Mouse (Mus musculus): Measurements from ENCODE around the gene Mapk7.

The Mapk7 gene

GRCm38 (mm10) chr11:61494129-61494997 is at the start of gene Mapk7:
TSS of gene Mapk7 (minus strand) at chr11:61494406.
- peak; percentile 96 for DNase-seq

GRCm38 (mm10) chr11:61541106-61541505 is 46.9 kb upstream of the Mapk7 start:
- DNase-seq, result no peak

DNA sequence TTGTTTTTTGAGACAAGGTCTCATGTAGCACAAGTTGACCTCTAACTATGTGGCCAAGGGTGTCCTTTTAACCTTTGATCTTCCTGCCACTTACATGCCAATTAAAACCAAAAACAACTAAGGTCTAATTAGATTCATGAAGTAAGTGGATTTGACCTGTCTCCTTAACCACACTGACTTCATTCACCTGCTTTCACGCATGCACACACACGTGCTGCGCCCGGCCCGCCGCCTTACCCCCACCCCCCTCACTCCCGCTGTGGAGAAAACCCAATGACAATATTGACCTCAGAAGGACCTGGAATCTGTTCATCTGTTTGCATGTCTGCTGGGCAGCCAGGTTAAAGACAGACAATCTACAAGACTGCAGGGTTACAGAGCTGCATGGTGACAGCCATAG is 46.4 kb upstream of the Mapk7 start:
- DNase-seq, result no peak

- no peak for DNase-seq
These were observed 43.2 kb upstream of the Mapk7 start for GRCm38 (mm10) chr11:61537362-61537761.

DNA sequence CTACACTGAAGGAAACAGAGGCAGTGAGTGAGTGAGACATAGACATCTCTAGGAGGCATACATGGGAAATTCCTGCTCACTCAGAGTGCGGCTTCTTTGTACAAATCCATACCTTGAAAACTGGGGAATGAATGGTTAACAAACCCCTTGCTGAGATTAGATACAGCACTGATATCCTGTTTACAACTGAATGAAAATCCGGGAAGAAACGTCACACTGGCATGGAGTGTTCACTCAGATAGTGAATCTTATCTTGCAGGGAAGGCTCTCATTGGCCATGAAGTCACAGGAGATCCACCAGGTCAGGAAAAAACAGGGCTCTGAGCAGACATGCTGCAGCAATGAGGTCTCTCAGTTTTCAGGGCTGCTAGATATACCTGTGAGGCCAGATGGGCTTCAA is 42.7 kb upstream of the Mapk7 start:
- DNase-seq, result no peak

- no peak for DNase-seq
These were observed 41.3 kb upstream of the Mapk7 start for GRCm38 (mm10) chr11:61535530-61535929.

- DNase-seq, result no peak
These were observed 39.4 kb upstream of the Mapk7 start for GRCm38 (mm10) chr11:61533571-61533970.

DNA sequence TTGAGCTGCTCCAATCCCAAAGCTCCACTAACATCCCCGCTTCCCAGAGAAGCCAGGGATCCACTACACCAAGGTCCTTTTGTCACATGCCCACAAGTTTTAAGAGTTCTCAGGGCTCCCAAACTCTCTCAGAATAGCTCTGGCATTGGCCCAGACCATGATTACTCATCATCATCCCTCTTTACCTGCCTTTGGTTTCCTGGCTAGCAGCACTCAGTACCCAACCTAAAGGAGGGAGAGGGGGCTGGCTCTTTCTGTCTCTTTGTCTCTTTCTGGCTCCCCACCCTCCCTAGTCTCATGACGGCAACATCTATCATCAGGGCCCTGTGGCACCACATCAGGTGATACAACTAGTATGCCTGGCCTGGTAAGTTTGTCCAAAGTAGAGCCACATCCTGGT is 38.6 kb upstream of the Mapk7 start:
- no peak for DNase-seq

GRCm38 (mm10) chr11:61529268-61529713 is 35.1 kb upstream of the Mapk7 start:
- peak; percentile 32 for DNase-seq

- no peak for DNase-seq
These were observed 32.7 kb upstream of the Mapk7 start for GRCm38 (mm10) chr11:61526872-61527271.

DNA sequence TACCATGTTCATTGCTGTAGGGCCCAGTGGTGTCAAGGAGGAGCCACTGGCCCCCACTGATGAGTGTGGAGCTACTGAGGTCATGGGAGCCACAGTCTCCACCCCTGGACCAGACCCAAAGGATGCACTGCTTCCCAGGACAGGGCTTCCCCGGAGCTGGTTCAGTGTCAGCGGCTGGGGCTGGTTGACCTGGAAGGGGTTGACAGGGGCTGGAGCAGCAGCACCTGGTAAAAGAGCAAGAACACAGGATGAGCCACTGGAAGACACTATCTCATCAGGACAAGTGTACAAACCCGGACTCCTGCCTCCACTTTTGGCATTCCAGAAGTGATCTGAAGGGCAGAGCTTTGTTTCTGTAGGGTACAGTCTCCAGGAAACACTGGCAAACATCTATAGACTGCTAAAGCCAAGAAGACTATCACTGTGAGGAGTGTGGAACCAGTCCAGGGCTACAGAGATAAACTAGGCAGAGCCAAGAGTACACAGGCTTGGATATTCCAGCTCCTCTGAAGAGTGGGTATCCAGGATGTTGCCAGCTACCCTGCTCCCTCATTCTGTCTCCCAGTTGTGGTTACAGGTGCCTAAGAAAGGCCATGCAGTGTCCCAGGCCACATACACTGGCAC is 25.4 kb upstream of the Mapk7 start:
- no peak for DNase-seq

GRCm38 (mm10) chr11:61518871-61519270 is 24.7 kb upstream of the Mapk7 start:
- no peak for DNase-seq

- no peak for DNase-seq
These were observed 23.8 kb upstream of the Mapk7 start for GRCm38 (mm10) chr11:61517971-61518370.

- DNase-seq, result no peak
These were observed 20.7 kb upstream of the Mapk7 start for GRCm38 (mm10) chr11:61514953-61515352.

DNA sequence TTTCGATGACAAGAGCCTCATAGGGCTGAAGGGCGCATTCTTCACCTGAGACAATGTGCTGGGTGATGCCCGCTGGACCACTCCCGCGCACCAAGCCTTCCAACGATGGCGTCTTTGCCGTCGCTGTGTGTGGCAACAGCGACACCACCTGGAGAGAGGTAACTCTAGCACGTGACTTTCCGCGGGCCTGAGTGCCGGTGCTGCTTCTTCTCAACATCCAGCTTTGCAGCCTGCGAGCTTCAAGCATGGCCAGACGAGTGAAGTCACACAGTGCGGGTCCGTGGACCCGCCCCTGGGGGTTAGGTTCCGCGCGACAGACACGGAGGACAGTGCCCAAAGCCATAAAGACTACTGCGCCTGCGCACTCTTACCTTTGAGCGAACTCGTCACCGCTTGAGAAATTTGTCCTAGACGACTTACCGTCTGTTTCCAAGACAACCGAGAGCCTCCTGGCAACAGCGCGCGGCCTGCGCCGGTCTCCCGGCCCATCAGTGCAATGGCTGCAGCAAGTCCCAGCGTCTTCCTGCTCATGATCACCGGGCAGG is 10.6 kb upstream of the Mapk7 start, which contains the start of gene B9d1:
TSS of gene B9d1 (plus strand) at position 432 of the 545 bp plus-strand sequence.
- DNase-seq, result peak; percentile 96

DNA sequence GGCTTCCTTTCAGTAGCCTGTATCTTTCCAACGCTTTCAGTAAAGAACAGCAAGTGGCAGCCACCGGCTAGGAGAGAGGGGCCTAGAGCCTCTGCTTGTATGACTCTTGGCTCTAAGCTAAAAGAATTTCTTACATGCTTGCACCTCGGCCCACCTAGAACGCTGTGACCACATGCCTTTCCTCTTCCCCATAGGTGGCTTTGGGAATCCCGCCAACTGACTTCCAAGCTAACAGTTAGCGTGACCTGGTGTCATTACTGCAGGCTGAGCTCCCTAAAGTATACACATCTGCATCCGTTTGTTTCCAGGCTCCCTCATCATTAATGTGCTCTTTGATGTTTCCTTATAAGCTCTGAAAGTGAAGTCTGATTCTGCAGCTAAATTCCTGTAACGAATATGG is 9.7 kb upstream of the Mapk7 start:
- DNase-seq, result no peak

- DNase-seq, result no peak
These were observed 4.7 kb upstream of the Mapk7 start for GRCm38 (mm10) chr11:61498736-61499504.

GRCm38 (mm10) chr11:61497490-61497889 is 3.3 kb upstream of the Mapk7 start:
- no peak for DNase-seq

GRCm38 (mm10) chr11:61495528-61495927 is 1.3 kb upstream of the Mapk7 start:
- no peak for DNase-seq

DNA sequence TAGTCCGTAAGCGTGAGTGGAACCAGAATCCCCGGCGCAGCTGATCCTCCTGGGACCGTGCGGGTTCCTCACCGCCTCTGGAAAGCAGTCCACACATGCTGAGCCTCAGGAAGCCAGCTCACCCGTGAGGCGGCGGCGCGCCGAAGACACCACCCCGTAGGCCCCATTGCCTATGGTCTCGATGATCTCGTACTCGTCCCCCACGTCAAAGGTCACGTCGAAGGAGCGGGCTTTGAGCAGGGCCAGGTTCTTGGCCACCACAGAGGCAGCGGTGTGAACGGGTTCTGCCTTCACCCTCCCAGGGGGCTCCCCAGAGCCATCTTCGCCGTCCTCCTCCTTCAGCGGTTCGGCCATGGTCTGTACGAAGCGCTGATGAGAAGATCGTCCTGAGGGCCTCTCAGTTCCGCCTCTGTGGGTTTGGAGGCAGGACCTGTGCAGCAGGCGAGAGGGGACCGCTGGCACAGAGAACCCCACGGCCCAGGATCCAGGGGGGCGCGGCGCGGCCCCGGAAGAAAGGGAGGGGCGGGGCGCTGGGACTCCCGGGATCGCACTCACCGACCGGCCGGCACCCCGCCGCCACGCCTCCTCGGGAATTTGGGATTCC is 579 bp downstream of the Mapk7 start:
- DNase-seq, result peak; percentile 54

DNA sequence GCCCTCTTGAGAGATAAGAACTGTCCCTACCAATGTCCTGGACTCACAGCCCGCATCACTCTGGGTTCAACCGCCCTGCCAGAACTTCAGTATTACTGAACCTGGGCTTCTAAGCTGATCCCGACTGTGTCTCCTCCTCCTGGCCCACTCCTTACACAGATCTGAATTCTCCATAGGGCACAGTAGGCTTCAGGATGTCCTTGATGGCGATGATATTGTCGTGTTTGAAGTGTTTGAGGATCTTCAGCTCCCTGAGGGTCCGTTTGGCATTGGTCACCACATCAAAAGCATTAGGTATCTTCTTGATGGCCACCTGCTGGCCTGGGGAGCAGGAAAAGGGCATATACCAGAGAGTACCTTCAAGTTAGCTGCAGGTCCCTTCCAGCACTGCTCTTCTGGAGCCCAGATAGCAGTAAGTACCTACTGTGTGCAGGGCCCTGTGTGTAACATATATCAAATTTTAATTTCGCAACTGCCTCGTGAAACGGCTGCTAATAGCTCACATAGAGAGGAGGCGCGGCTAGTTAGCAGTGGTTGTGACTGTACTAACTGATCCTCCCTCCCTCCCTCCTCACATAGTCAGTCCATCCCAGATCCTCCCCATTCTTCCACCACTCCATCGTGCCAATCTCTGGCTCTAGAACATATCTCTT is 1.3 kb downstream of the Mapk7 start:
- DNase-seq, result no peak

GRCm38 (mm10) chr11:61490944-61491520 is 3.2 kb downstream of the Mapk7 start:
- DNase-seq, result no peak

Measured in right cerebral cortex, postnatal 25 days (tissue).